Mouse (Mus musculus) G1E (cell line): ENCODE results near the gene Ruvbl2. TPM values are rescaled to one million over a fixed set of nuclear protein-coding genes. Genes with fewer than 3 reads are reported as not detected.

ENCODE experiments used
- ATAC-seq: 2 replicates; pipeline ENCODE4 v1.8.0; 2016; ENCODE audit warnings: mild to moderate bottlenecking; ENCODE audit not compliant: insufficient number of reproducible peaks, poor library complexity, low FRiP score, severe bottlenecking; ENCODE audit errors: extremely low read depth
- DNase-seq: peaks from one replicate; pipeline ENCODE4 v3.0.0; 2012; ENCODE audit warnings: low spot score
- H3K27me3 ChIP-seq: 2 replicates; pipeline ENCODE4 v1.6.1; 2012; ENCODE audit warnings: mild to moderate bottlenecking, low read length, inconsistent platforms; ENCODE audit not compliant: insufficient read depth
- H3K36me3 ChIP-seq: replicated peaks from 2 replicates; pipeline ENCODE3; 2012; ENCODE audit warnings: mild to moderate bottlenecking, inconsistent platforms
- H3K4me1 ChIP-seq: 2 replicates; pipeline ENCODE4 v1.6.1; 2012; ENCODE audit warnings: low read depth, low read length, inconsistent platforms, mixed read lengths; ENCODE audit not compliant: insufficient read depth
- H3K4me3 ChIP-seq: 2 replicates; pipeline ENCODE4 v1.5.1; 2012; ENCODE audit warnings: low read depth, mild to moderate bottlenecking, inconsistent platforms, low read length, moderate library complexity, mixed read lengths
- H3K9me3 ChIP-seq: replicated peaks from 2 replicates; pipeline ENCODE4 v1.6.1; 2012; ENCODE audit warnings: inconsistent platforms
- CTCF ChIP-seq: IDR thresholded peaks from 2 replicates; pipeline ENCODE4 v1.5.1; 2012; ENCODE audit warnings: low read depth, low read length, inconsistent platforms, mixed read lengths
- GATA1 ChIP-seq: IDR thresholded peaks from 2 replicates; pipeline ENCODE4 v1.6.1; 2012; ENCODE audit warnings: borderline replicate concordance, low read length, inconsistent platforms, mixed read lengths
- GATA2 ChIP-seq: IDR thresholded peaks from 2 replicates; pipeline ENCODE4 v1.6.1; 2012; ENCODE audit warnings: low read depth, low read length, inconsistent platforms, borderline replicate concordance
- POLR2AphosphoS5 ChIP-seq: IDR thresholded peaks from 2 replicates; pipeline ENCODE4 v1.6.1; 2012; ENCODE audit warnings: low read depth, low read length, inconsistent platforms; ENCODE audit not compliant: insufficient replicate concordance
- TAL1 ChIP-seq: conservative IDR thresholded peaks from 2 replicates; pipeline ENCODE4 v1.6.1; 2012; ENCODE audit warnings: low read depth, low read length, inconsistent platforms, mixed read lengths
- polyA plus RNA-seq: library from polyadenylated mRNA; stranded (reverse); fragments of >175 nt; gene quantifications from 2 replicates; pipeline ENCODE4 v1.2.3, GENCODE M21; 2012
- total RNA-seq, 2 experiments: library from RNA; stranded (forward) in 1 of 2; stranded (reverse) in 1 of 2; fragments of 200-1000 nt in 1 of 2; fragments of >200 nt in 1 of 2; fragmentation: Nextera tagmentation in 1 of 2; gene quantifications; 2 replicates each; pipeline ENCODE4 v1.2.3; 2014 to 2017

Gene Ruvbl2
- total and polyA plus RNA-seq, 3 experiments = 139 to 639 (median 255) TPM

DNA sequence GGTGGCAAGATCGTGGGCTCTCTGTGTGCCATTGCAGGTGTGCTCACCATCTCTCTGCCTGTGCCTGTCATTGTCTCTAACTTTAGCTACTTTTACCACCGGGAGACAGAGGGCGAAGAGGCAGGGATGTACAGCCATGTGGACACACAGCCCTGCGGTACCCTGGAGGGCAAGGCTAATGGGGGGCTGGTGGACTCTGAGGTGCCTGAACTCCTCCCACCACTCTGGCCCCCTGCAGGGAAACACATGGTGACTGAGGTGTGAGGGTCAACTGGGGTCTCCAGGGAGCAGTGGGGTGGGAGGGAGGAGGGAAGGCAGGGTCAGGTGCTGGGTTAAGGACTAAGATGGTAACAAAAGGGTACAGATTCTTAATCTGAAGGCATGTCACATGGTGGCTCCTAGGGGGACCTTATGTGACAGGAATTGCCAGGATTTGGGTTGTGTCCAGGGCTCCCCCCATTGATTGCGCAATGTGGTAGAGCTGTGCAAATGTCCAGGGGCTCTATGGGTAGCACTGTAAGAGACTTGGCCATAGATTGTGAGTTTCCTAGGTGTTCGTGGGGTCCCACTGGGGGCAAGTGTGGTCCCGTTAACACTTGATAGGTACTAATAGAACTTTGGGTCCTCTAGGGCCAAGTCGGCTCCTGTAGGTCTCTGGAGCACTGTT lies 28.3 kb downstream of the Ruvbl2 start:
- Histone ChIP-seq H3K4me3 (no peak overlapping the region), H3K4me1 (peaks cover 23% of the 10 kb centered on the region), H3K27me3 (peaks cover 83% of the 10 kb centered on the region), H3K36me3 (no peaks in the 10 kb centered on the region), H3K9me3 (peaks cover 15% of the 10 kb centered on the region)
- no peak for ATAC-seq
- TF ChIP-seq CTCF = no peak
- TF ChIP-seq TAL1 = no peak
- no peak for TF ChIP-seq POLR2AphosphoS5
- no peak for TF ChIP-seq GATA1
- TF ChIP-seq GATA2 = no peak
- no peak for DNase-seq

GRCm38 (mm10) chr7:45408949-45409348 lies 28.9 kb downstream of the Ruvbl2 start:
- DNase-seq (no peak), ATAC-seq (no peak)
- peaks cover 15% of the 10 kb centered on the region for H3K9me3 ChIP-seq
- no peak overlapping the region for H3K4me3 ChIP-seq
- H3K4me1 ChIP-seq = peaks cover 17% of the 10 kb centered on the region
- H3K36me3 ChIP-seq = no peaks in the 10 kb centered on the region
- TF ChIP-seq GATA2 = no peak
- TF ChIP-seq TAL1 = no peak
- TF ChIP-seq GATA1 = no peak
- TF ChIP-seq CTCF = no peak
- peaks cover 76% of the 10 kb centered on the region for H3K27me3 ChIP-seq

GRCm38 (mm10) chr7:45408351-45408750 lies 29.5 kb downstream of the Ruvbl2 start:
- ATAC-seq (no peak), DNase-seq (no peak)
- peaks cover 70% of the 10 kb centered on the region for H3K27me3 ChIP-seq
- no peak for TF ChIP-seq POLR2AphosphoS5
- no peak for TF ChIP-seq GATA1
- no peak for TF ChIP-seq CTCF
- no peak for TF ChIP-seq TAL1
- TF ChIP-seq GATA2 = no peak
- no peak overlapping the region for H3K4me3 ChIP-seq
- H3K4me1 ChIP-seq = peaks cover 13% of the 10 kb centered on the region
- no peaks in the 10 kb centered on the region for H3K36me3 ChIP-seq
- peaks cover 15% of the 10 kb centered on the region for H3K9me3 ChIP-seq

- Histone ChIP-seq H3K9me3 (peaks cover 15% of the 10 kb centered on the region), H3K4me1 (peaks cover 13% of the 10 kb centered on the region), H3K36me3 (no peaks in the 10 kb centered on the region), H3K27me3 (peaks cover 69% of the 10 kb centered on the region), H3K4me3 (no peak overlapping the region)
- ATAC-seq = no peak
- no peak for DNase-seq
- TF ChIP-seq GATA1 = no peak
- TF ChIP-seq TAL1 = no peak
- TF ChIP-seq CTCF = no peak
- no peak for TF ChIP-seq GATA2
- TF ChIP-seq POLR2AphosphoS5 = no peak
Measured at GRCm38 (mm10) chr7:45407836-45408235, 30.1 kb downstream of the Ruvbl2 start.

DNA sequence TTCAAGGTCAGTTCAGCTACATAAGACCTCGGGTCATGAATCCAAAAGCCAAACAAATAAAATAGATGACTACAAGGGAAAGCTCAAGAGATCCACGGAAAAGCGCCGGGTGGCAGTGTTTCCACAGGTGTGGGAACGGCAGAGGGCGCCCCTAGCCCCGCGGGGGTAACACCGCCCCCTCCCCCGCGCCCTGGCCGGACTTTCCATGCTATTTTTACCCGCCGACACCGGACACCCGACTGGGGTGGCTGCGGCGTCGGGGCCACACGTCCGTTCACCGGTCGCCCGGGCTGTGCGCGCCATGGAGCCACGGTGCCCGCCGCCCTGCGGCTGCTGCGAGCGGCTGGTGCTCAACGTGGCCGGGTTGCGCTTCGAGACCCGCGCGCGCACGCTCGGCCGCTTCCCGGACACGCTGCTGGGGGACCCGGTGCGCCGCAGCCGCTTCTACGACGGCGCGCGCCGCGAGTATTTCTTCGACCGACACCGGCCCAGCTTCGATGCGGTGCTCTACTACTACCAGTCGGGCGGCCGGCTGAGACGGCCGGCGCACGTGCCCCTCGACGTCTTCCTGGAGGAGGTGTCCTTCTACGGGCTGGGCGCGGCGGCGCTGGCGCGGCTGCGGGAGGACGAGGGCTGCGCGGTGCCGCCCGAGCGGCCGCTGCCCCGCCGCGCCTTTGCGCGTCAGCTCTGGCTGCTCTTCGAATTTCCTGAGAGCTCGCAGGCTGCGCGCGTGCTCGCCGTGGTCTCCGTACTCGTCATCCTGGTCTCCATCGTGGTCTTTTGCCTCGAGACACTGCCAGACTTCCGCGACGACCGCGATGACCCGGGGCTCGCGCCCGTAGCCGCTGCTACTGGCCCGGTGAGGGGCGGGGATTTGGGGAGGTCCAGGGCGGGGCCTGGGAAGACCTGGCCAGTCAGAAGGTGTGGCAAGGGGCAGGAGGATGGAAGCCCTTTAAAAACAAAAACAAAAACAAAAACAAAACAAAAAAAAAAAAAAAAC lies 31.4 kb downstream of the Ruvbl2 start:
- DNase-seq (no peak), ATAC-seq (no peak)
- H3K27me3 ChIP-seq = peaks cover 70% of the 10 kb centered on the region
- peaks cover 13% of the 10 kb centered on the region for H3K4me1 ChIP-seq
- H3K36me3 ChIP-seq = no peaks in the 10 kb centered on the region
- H3K9me3 ChIP-seq = peaks cover 15% of the 10 kb centered on the region
- TF ChIP-seq POLR2AphosphoS5 (no peak), GATA2 (no peak), GATA1 (no peak), CTCF (no peak)
- peak overlapping the region; percentile 19; the same call in 1 of the 2 replicates for H3K4me3 ChIP-seq
